Mouse (Mus musculus) hindbrain, postnatal 0 days (tissue): ENCODE measurements around the gene Spata46. TPM values are rescaled to one million over a fixed set of nuclear protein-coding genes. Genes with fewer than 3 reads are reported as not detected.

ENCODE experiments used
- ATAC-seq: fragments of 200-750 bp; cut with Nextera tagmentation; 2 replicates; pipeline ENCODE4 v1.8.0; 2017; ENCODE audit warnings: mild to moderate bottlenecking, moderate TSS enrichment, moderate library complexity
- DNase-seq: peaks from one replicate; pipeline ENCODE4 v3.0.0-alpha.2; 2015; ENCODE audit warnings: low spot score
- H3K27ac ChIP-seq: fragments of 300-500 bp; sonication (generic); 2 replicates; pipeline ENCODE4 v1.5.1; 2014; ENCODE audit warnings: mild to moderate bottlenecking
- H3K27me3 ChIP-seq: fragments of 300-500 bp; sonication (generic); 2 replicates; pipeline ENCODE4 v1.6.1; 2014; ENCODE audit warnings: low read length, mixed read lengths; ENCODE audit not compliant: insufficient read depth
- H3K36me3 ChIP-seq: fragments of 300-500 bp; sonication (generic); 2 replicates; pipeline ENCODE4 v1.6.1; 2014; ENCODE audit warnings: low read length, mixed read lengths; ENCODE audit not compliant: insufficient read depth
- H3K4me1 ChIP-seq: fragments of 300-500 bp; sonication (generic); 2 replicates; pipeline ENCODE4 v1.6.1; 2014; ENCODE audit warnings: antibody characterized with exemption, low read length, mixed read lengths; ENCODE audit not compliant: insufficient read depth
- H3K4me2 ChIP-seq: fragments of 300-500 bp; sonication (generic); 2 replicates; pipeline ENCODE4 v1.6.1; 2014; ENCODE audit warnings: low read depth, mild to moderate bottlenecking, low read length, moderate library complexity, mixed read lengths
- H3K4me3 ChIP-seq: fragments of 300-500 bp; sonication (generic); 2 replicates; pipeline ENCODE4 v1.5.1; 2014; ENCODE audit warnings: low read length
- H3K9ac ChIP-seq: fragments of 300-500 bp; sonication (generic); replicated peaks from 2 replicates; pipeline ENCODE4 v1.6.1; 2014; ENCODE audit warnings: mild to moderate bottlenecking, low read length, moderate library complexity, mixed read lengths
- H3K9me3 ChIP-seq: fragments of 300-500 bp; sonication (generic); 2 replicates; pipeline ENCODE4 v1.6.1; 2016; ENCODE audit warnings: low read length, mixed read lengths
- CTCF ChIP-seq: IDR thresholded peaks from 2 replicates; pipeline ENCODE4 v1.5.1; 2016; ENCODE audit warnings: antibody characterized with exemption, control low read depth, low read depth
- WGBS: fragments of 180-500 bp; shearing (Covaris S2); extraction: QIAGEN DNeasy Blood & Tissue Kit; methylation state at CpG from one replicate; pipeline ENCODE4 v1.1.7; 2014; 5-methylcytosine and 5-hydroxymethylcytosine counted together
- polyA plus RNA-seq: library from polyadenylated mRNA; unstranded; fragments of >200 nt; fragmentation: Nextera tagmentation; extraction: Ambion mirVana; gene quantifications from 2 replicates; pipeline ENCODE4 v1.2.1, GENCODE M21; 2015
- total RNA-seq: library from RNA; depleted of rRNA; stranded (reverse); fragments of >200 nt; gene quantifications from 2 replicates; pipeline ENCODE4 v1.2.3, GENCODE M21; 2014

The Spata46 gene
- total and polyA plus RNA-seq, 2 experiments from 2014 or later, result 0.39 TPM; not detected in 1

GRCm38 (mm10) chr1:170306232-170306631 lies 2.4 kb upstream of the Spata46 start, which contains the start of gene Gm7694:
Gm7694 (minus strand) TSS chr1:170306332.
- Histone ChIP-seq H3K9me3 (no peaks in the 10 kb centered on the region), H3K4me1 (no peaks in the 10 kb centered on the region), H3K36me3 (no peaks in the 10 kb centered on the region), H3K4me3 (no peak within 1 kb of the TSS), H3K27me3 (no peaks in the 10 kb centered on the region), H3K9ac (no peak within 1 kb of the TSS), H3K27ac (no peak within 1 kb of the TSS), H3K4me2 (no peak within 1 kb of the TSS)
- no peak for ATAC-seq
- 96% methylated on average over 4 of the region's 4 CpGs for WGBS
- DNase-seq, result no peak
- no peak for TF ChIP-seq CTCF

- 83% methylated on average over 6 of the region's 6 CpGs for WGBS
- Histone ChIP-seq H3K27ac (no peak overlapping the region), H3K4me1 (no peaks in the 10 kb centered on the region), H3K9me3 (no peaks in the 10 kb centered on the region), H3K27me3 (no peaks in the 10 kb centered on the region), H3K4me3 (no peak overlapping the region), H3K9ac (no peak overlapping the region), H3K36me3 (no peaks in the 10 kb centered on the region), H3K4me2 (no peak overlapping the region)
- ATAC-seq (no peak), DNase-seq (no peak)
- TF ChIP-seq CTCF, result no peak
Measured at GRCm38 (mm10) chr1:170311431-170311830, 2.8 kb downstream of the Spata46 start.

GRCm38 (mm10) chr1:170322046-170322445 lies 13.4 kb downstream of the Spata46 start:
- H3K9me3 ChIP-seq, result no peaks in the 10 kb centered on the region
- H3K4me2 ChIP-seq, result no peak overlapping the region
- no peaks in the 10 kb centered on the region for H3K36me3 ChIP-seq
- H3K27ac ChIP-seq, result no peak overlapping the region
- H3K27me3 ChIP-seq, result no peaks in the 10 kb centered on the region
- H3K4me1 ChIP-seq, result no peaks in the 10 kb centered on the region
- H3K9ac ChIP-seq, result no peak overlapping the region
- TF ChIP-seq CTCF, result no peak
- no peak overlapping the region for H3K4me3 ChIP-seq
- DNase-seq (no peak), ATAC-seq (no peak)
- WGBS, result 92% methylated on average over 2 of the region's 2 CpGs

GRCm38 (mm10) chr1:170323001-170323400 lies 14.4 kb downstream of the Spata46 start:
- 89% methylated on average over 10 of the region's 10 CpGs for WGBS
- ATAC-seq (no peak), DNase-seq (no peak)
- H3K9me3 ChIP-seq, result no peaks in the 10 kb centered on the region
- no peak overlapping the region for H3K27ac ChIP-seq
- H3K4me2 ChIP-seq, result no peak overlapping the region
- H3K9ac ChIP-seq, result no peak overlapping the region
- no peak for TF ChIP-seq CTCF
- H3K4me3 ChIP-seq, result no peak overlapping the region
- no peaks in the 10 kb centered on the region for H3K4me1 ChIP-seq
- H3K36me3 ChIP-seq, result no peaks in the 10 kb centered on the region
- no peaks in the 10 kb centered on the region for H3K27me3 ChIP-seq

- Histone ChIP-seq H3K27ac (no peak overlapping the region), H3K27me3 (no peaks in the 10 kb centered on the region), H3K4me3 (no peak overlapping the region), H3K4me1 (no peaks in the 10 kb centered on the region), H3K9ac (no peak overlapping the region), H3K9me3 (no peaks in the 10 kb centered on the region), H3K36me3 (peaks cover 6% of the 10 kb centered on the region; the same call in 1 of the 2 replicates), H3K4me2 (no peak overlapping the region)
- ATAC-seq (no peak), DNase-seq (no peak)
- no peak for TF ChIP-seq CTCF
- WGBS, result 90% methylated on average over 1 of the region's 1 CpGs
Measured at GRCm38 (mm10) chr1:170324312-170324711, 15.7 kb downstream of the Spata46 start.

- DNase-seq, result no peak
- H3K9ac ChIP-seq, result no peak overlapping the region
- ATAC-seq, result no peak
- 89% methylated on average over 4 of the region's 4 CpGs for WGBS
- TF ChIP-seq CTCF, result no peak
- no peaks in the 10 kb centered on the region for H3K4me1 ChIP-seq
- no peaks in the 10 kb centered on the region for H3K27me3 ChIP-seq
- no peaks in the 10 kb centered on the region for H3K9me3 ChIP-seq
- H3K36me3 ChIP-seq, result peaks cover 6% of the 10 kb centered on the region; the same call in 1 of the 2 replicates
- no peak overlapping the region for H3K27ac ChIP-seq
- no peak overlapping the region for H3K4me3 ChIP-seq
- no peak overlapping the region for H3K4me2 ChIP-seq
Measured at GRCm38 (mm10) chr1:170325277-170325676, 16.7 kb downstream of the Spata46 start.

- H3K27me3 ChIP-seq, result no peaks in the 10 kb centered on the region
- ATAC-seq (no peak), DNase-seq (no peak)
- H3K4me1 ChIP-seq, result no peaks in the 10 kb centered on the region
- H3K9ac ChIP-seq, result no peak overlapping the region
- peaks cover 6% of the 10 kb centered on the region; the same call in 1 of the 2 replicates for H3K36me3 ChIP-seq
- no peak overlapping the region for H3K4me3 ChIP-seq
- H3K27ac ChIP-seq, result no peak overlapping the region
- TF ChIP-seq CTCF, result no peak
- WGBS, result 72% methylated on average over 6 of the region's 6 CpGs
- no peaks in the 10 kb centered on the region for H3K9me3 ChIP-seq
- no peak overlapping the region for H3K4me2 ChIP-seq
Measured at GRCm38 (mm10) chr1:170331926-170332325, 23.3 kb downstream of the Spata46 start.
